Mouse (Mus musculus) gastrocnemius, postnatal 10 days (tissue): ENCODE measurements around the gene Gm2115. TPM values are rescaled to one million over a fixed set of nuclear protein-coding genes. Genes with fewer than 3 reads are reported as not detected.

Experiments used
- total RNA-seq, 2 experiments: library from RNA; stranded (reverse); gene quantifications; 2 replicates each; pipeline ENCODE4 v1.2.3; 2021

Gene Gm2115
- total RNA-seq, 2 experiments from 2014 or later: 0.59 to 0.65 TPM

Other genes starting within 250 kb of the Gm2115 start
- gene Arnt2, start 118.8 kb upstream of the Gm2115 start, total RNA-seq: 1 to 10 TPM; 3.9 to 6.4 TPM
- gene Fah, start 77.8 kb downstream of the Gm2115 start, total RNA-seq: 1 to 10 TPM; 2.6 to 3.1 TPM
- 10 to 100 TPM; 91.7 to 96.4 TPM for gene Zfand6, start 161.0 kb downstream of the Gm2115 start, total RNA-seq